Mouse (Mus musculus) megakaryocyte-erythroid progenitor cell, adult 5-6 weeks (primary cell): ENCODE results near the gene Fbxw22. TPM values are rescaled to one million over a fixed set of nuclear protein-coding genes. Genes with fewer than 3 reads are reported as not detected.
"Not testable (repeated sequence)": the region's sequence is repeated elsewhere in the genome, so short reads cannot be mapped to it uniquely, and the experiment has no call there.

ENCODE experiments used
- ATAC-seq: replicated peaks from 2 replicates; pipeline ENCODE4 v1.8.0; 2016; ENCODE audit warnings: mild to moderate bottlenecking, inconsistent platforms; ENCODE audit not compliant: severe bottlenecking, poor library complexity, low FRiP score, low TSS enrichment
- total RNA-seq, 2 experiments: library from RNA; stranded (forward) in 1 of 2; stranded (reverse) in 1 of 2; fragments of 200-1000, 215-1000 nt in 1 of 2; fragments of >200 nt in 1 of 2; fragmentation: Nextera tagmentation in 1 of 2; gene quantifications; 2 replicates each; pipeline ENCODE4 v1.2.3; 2014 to 2017

Fbxw22 gene
- not detected in 2 replicates for total RNA-seq (2014; fragmentation: Nextera tagmentation)
- total RNA-seq (2017), result not detected in 2 replicates

- ATAC-seq, result not testable (repeated sequence)
Measured at GRCm38 (mm10) chr9:109404196-109404595, at the start of gene Fbxw22. Gene Fbxw22 (minus strand): TSS chr9:109404296.

- ATAC-seq, result no peak
Measured at GRCm38 (mm10) chr9:109449040-109449439, 44.9 kb upstream of the Fbxw22 start, which contains the start of gene Fbxw16. Gene Fbxw16 (minus strand): TSS chr9:109449140.

DNA sequence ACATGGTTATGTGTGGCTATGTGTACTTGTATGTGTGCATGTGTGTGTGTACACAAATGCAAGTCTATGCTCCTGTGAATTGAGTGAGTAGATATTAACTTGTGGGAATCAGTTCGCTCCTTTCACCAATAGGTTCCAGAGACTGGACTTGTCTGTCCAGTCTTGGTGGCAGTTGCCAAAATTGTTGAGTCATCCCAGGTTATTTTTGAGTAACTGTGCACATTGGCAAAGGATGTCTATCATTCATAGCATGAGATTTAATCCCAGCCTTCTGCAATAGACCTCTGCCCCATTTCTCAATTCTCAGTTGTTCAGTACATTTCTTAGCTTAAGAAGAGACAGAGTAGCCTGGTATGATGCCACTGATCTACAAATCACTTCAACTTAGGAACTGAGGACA lies 28.9 kb upstream of the Fbxw22 start:
- no peak for ATAC-seq

- ATAC-seq, result not testable (repeated sequence)
Measured at GRCm38 (mm10) chr9:109339559-109339958, 64.5 kb downstream of the Fbxw22 start, which contains the start of gene Fbxw28. Gene Fbxw28 (minus strand): TSS chr9:109339659.

Other genes starting within 250 kb of the Fbxw22 start
- gene Fbxw21, start 242.3 kb downstream of the Fbxw22 start, total RNA-seq (2014; fragmentation: Nextera tagmentation), result not detected in 2 replicates
- not detected in 2 replicates for gene Fbxw21, start 242.3 kb downstream of the Fbxw22 start, total RNA-seq (2017)
- not detected in 2 replicates for gene Fbxw13, start 208.3 kb downstream of the Fbxw22 start, total RNA-seq (2014; fragmentation: Nextera tagmentation)
- not detected in 2 replicates for gene Fbxw13, start 208.3 kb downstream of the Fbxw22 start, total RNA-seq (2017)
- not detected in 2 replicates for gene Fbxw20, start 169.5 kb downstream of the Fbxw22 start, total RNA-seq (2014; fragmentation: Nextera tagmentation)
- gene Fbxw20, start 169.5 kb downstream of the Fbxw22 start, total RNA-seq (2017), result not detected in 2 replicates
- gene Fbxw14, start 116.6 kb downstream of the Fbxw22 start, total RNA-seq (2014; fragmentation: Nextera tagmentation), result not detected in 2 replicates
- not detected in 2 replicates for gene Fbxw14, start 116.6 kb downstream of the Fbxw22 start, total RNA-seq (2017)
- not detected in 2 replicates for gene Fbxw28, start 64.6 kb downstream of the Fbxw22 start, total RNA-seq (2014; fragmentation: Nextera tagmentation)
- gene Fbxw28, start 64.6 kb downstream of the Fbxw22 start, total RNA-seq (2017), result not detected in 2 replicates
- gene Fbxw16, start 44.8 kb upstream of the Fbxw22 start, total RNA-seq (2014; fragmentation: Nextera tagmentation), result not detected in 2 replicates
- not detected in 2 replicates for gene Fbxw16, start 44.8 kb upstream of the Fbxw22 start, total RNA-seq (2017)
- not detected in 2 replicates for gene Fbxw19, start 91.6 kb upstream of the Fbxw22 start, total RNA-seq (2014; fragmentation: Nextera tagmentation)
- not detected in 2 replicates for gene Fbxw19, start 91.6 kb upstream of the Fbxw22 start, total RNA-seq (2017)
- gene Fbxw15, start 164.0 kb upstream of the Fbxw22 start, total RNA-seq (2014; fragmentation: Nextera tagmentation), result not detected in 2 replicates
- gene Fbxw15, start 164.0 kb upstream of the Fbxw22 start, total RNA-seq (2017), result not detected in 2 replicates
- not detected in 2 replicates for gene Fbxw24, start 221.8 kb upstream of the Fbxw22 start, total RNA-seq (2014; fragmentation: Nextera tagmentation)
- gene Fbxw24, start 221.8 kb upstream of the Fbxw22 start, total RNA-seq (2017), result not detected in 2 replicates